Mouse (Mus musculus): Measurements from ENCODE around the gene Ccdc116. TPM values are rescaled to one million over a fixed set of nuclear protein-coding genes. Genes with fewer than 3 reads are reported as not detected.

Gene Ccdc116
- total and polyA plus RNA-seq, 3 experiments: 2.5 to 5.3 (median 4.6) TPM

- ATAC-seq (ENCODE audit: extremely low read depth, insufficient number of reproducible peaks, low FRiP score, poor library complexity, severe bottlenecking) (peak; percentile 86), DNase-seq (ENCODE audit: low spot score) (peak; percentile 83)
- TF ChIP-seq CTCF (IDR thresholded peaks at IDR 0.05; ENCODE audit: low read depth, low read length): no peak
- TF ChIP-seq POLR2AphosphoS5 (IDR thresholded peaks at IDR 0.05; ENCODE audit: insufficient replicate concordance, low read depth, low read length): no peak
- no peak for TF ChIP-seq TAL1 (conservative IDR thresholded peaks at IDR 0.05; ENCODE audit: low read depth, low read length)
- TF ChIP-seq GATA2 (IDR thresholded peaks at IDR 0.05; ENCODE audit: borderline replicate concordance, low read depth, low read length): no peak
- no peak for TF ChIP-seq GATA1 (IDR thresholded peaks at IDR 0.05; ENCODE audit: borderline replicate concordance, low read length)
- peaks cover 12% of the 10 kb centered on the region for H3K27me3 ChIP-seq (ENCODE audit: insufficient read depth, low read length)
- H3K36me3 ChIP-seq (replicated peaks): peaks cover 44% of the 10 kb centered on the region
- H3K9me3 ChIP-seq (replicated peaks): no peaks in the 10 kb centered on the region
- H3K4me1 ChIP-seq (ENCODE audit: insufficient read depth, low read depth, low read length): peaks cover 14% of the 10 kb centered on the region
- peak within 1 kb of the TSS; percentile 68 for H3K4me3 ChIP-seq (ENCODE audit: low read depth, low read length)
These were observed 22.0 kb downstream of the Ccdc116 start, which contains the start of gene 2610318N02Rik for GRCm38 (mm10) chr16:17124871-17125520. Gene 2610318N02Rik, minus strand, starts transcription at chr16:17125167.

- Histone ChIP-seq H3K4me1 (ENCODE audit: insufficient read depth, low read depth, low read length) (peaks cover 14% of the 10 kb centered on the region), H3K36me3 (replicated peaks) (peaks cover 44% of the 10 kb centered on the region), H3K9me3 (replicated peaks) (no peaks in the 10 kb centered on the region), H3K27me3 (ENCODE audit: insufficient read depth, low read length) (peaks cover 12% of the 10 kb centered on the region), H3K4me3 (ENCODE audit: low read depth, low read length) (peak overlapping the region; percentile 68)
- TF ChIP-seq CTCF (IDR thresholded peaks at IDR 0.05; ENCODE audit: low read depth, low read length) (no peak), GATA1 (IDR thresholded peaks at IDR 0.05; ENCODE audit: borderline replicate concordance, low read length) (no peak), POLR2AphosphoS5 (IDR thresholded peaks at IDR 0.05; ENCODE audit: insufficient replicate concordance, low read depth, low read length) (no peak), GATA2 (IDR thresholded peaks at IDR 0.05; ENCODE audit: borderline replicate concordance, low read depth, low read length) (no peak), TAL1 (conservative IDR thresholded peaks at IDR 0.05; ENCODE audit: low read depth, low read length) (no peak)
- ATAC-seq (ENCODE audit: extremely low read depth, insufficient number of reproducible peaks, low FRiP score, poor library complexity, severe bottlenecking) (no peak), DNase-seq (ENCODE audit: low spot score) (peak; percentile 9)
These were observed 22.7 kb downstream of the Ccdc116 start for GRCm38 (mm10) chr16:17124119-17124870.

DNA sequence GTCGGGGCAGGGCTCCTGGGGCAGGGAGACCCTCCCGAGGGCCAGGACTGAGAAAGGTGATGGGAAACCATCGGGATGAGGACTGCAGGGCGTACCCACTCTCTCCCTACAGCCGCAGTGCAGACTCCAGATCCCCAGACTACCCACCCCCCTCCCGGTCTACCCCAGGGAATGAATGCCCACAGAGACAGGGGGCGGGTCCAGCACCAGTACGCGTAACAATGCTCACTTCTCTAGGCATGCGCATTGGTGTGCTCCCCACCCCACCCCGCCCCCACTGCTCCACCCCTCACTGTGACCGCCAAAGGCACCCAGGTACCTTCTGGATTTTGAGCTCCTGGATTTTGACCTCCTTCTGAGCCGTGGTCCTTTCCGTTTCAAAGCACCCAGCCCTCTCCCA is 25.5 kb downstream of the Ccdc116 start:
- Histone ChIP-seq H3K27me3 (ENCODE audit: insufficient read depth, low read length) (peaks cover 17% of the 10 kb centered on the region), H3K4me3 (ENCODE audit: low read depth, low read length) (no peak overlapping the region), H3K4me1 (ENCODE audit: insufficient read depth, low read depth, low read length) (peaks cover 16% of the 10 kb centered on the region), H3K36me3 (replicated peaks) (peaks cover 68% of the 10 kb centered on the region), H3K9me3 (replicated peaks) (no peaks in the 10 kb centered on the region)
- no peak for TF ChIP-seq CTCF (IDR thresholded peaks at IDR 0.05; ENCODE audit: low read depth, low read length)
- TF ChIP-seq TAL1 (conservative IDR thresholded peaks at IDR 0.05; ENCODE audit: low read depth, low read length): no peak
- no peak for TF ChIP-seq POLR2AphosphoS5 (IDR thresholded peaks at IDR 0.05; ENCODE audit: insufficient replicate concordance, low read depth, low read length)
- TF ChIP-seq GATA2 (IDR thresholded peaks at IDR 0.05; ENCODE audit: borderline replicate concordance, low read depth, low read length): no peak
- no peak for TF ChIP-seq GATA1 (IDR thresholded peaks at IDR 0.05; ENCODE audit: borderline replicate concordance, low read length)
- no peak for DNase-seq (ENCODE audit: low spot score)
- ATAC-seq (ENCODE audit: extremely low read depth, insufficient number of reproducible peaks, low FRiP score, poor library complexity, severe bottlenecking): no peak

- peaks cover 83% of the 10 kb centered on the region for H3K36me3 ChIP-seq (replicated peaks)
- H3K4me1 ChIP-seq (ENCODE audit: insufficient read depth, low read depth, low read length): peaks cover 2% of the 10 kb centered on the region; the same call in 1 of the 2 replicates
- ATAC-seq (ENCODE audit: extremely low read depth, insufficient number of reproducible peaks, low FRiP score, poor library complexity, severe bottlenecking): no peak
- TF ChIP-seq CTCF (IDR thresholded peaks at IDR 0.05; ENCODE audit: low read depth, low read length): no peak
- no peak for TF ChIP-seq POLR2AphosphoS5 (IDR thresholded peaks at IDR 0.05; ENCODE audit: insufficient replicate concordance, low read depth, low read length)
- no peak for TF ChIP-seq GATA2 (IDR thresholded peaks at IDR 0.05; ENCODE audit: borderline replicate concordance, low read depth, low read length)
- no peak for TF ChIP-seq TAL1 (conservative IDR thresholded peaks at IDR 0.05; ENCODE audit: low read depth, low read length)
- TF ChIP-seq GATA1 (IDR thresholded peaks at IDR 0.05; ENCODE audit: borderline replicate concordance, low read length): no peak
- H3K4me3 ChIP-seq (ENCODE audit: low read depth, low read length): no peak overlapping the region
- no peaks in the 10 kb centered on the region for H3K9me3 ChIP-seq (replicated peaks)
- H3K27me3 ChIP-seq (ENCODE audit: insufficient read depth, low read length): peaks cover 8% of the 10 kb centered on the region
- no peak for DNase-seq (ENCODE audit: low spot score)
These were observed 29.7 kb downstream of the Ccdc116 start for GRCm38 (mm10) chr16:17117309-17117799.

DNA sequence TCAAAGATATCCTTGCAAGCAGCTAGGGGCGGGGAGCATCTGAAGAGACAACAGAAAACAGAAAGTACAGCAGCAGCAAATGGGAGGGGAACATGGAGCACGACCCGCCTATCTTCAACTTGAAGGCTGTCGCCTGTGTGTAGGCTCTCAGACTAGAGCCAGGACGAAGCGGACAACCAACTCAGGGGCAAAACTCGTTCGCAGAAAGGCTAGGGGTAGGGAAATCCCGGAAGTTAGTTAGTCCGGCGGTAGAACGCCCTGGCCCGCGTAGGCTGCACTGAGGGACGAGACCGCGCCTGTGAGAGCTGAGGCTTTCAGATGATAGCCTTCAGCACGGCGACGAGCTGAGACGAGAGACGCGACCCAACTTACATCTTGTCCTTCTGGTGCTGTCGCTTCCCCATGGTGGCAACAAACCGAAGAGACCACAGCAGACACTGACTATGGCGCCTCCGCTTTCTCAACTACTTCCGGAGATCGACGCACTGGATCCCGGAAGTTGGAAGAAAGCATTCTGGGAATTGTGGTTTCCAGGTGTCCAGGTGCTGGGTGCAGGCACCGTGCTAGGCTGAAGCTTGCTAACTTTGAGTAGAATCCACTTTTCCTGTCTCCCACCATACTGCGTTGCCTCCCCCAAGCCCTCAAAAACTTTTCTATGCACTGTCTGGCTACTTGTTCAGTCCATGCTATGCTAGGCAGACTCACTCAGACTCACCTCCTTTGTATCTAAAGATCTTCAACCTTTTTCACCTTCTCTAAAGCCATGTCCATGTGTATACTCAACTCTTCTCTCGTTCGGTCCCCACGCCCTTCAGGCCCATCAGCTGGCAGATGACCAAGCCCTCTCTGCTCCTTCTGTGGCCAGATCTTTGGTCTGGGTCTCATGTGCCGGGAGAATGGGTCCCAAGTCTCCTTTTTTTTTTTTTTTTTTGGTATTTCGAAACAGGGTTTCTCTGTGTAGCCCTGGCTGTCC is 36.0 kb downstream of the Ccdc116 start, which contains the start of gene Ppil2:
Gene Ppil2, minus strand, starts transcription at position 487 of the 973 bp plus-strand sequence.
- peak; percentile 70 for DNase-seq (ENCODE audit: low spot score)
- peaks cover 21% of the 10 kb centered on the region for H3K4me1 ChIP-seq (ENCODE audit: insufficient read depth, low read depth, low read length)
- H3K9me3 ChIP-seq (replicated peaks): no peaks in the 10 kb centered on the region
- peak; percentile 79 for ATAC-seq (ENCODE audit: extremely low read depth, insufficient number of reproducible peaks, low FRiP score, poor library complexity, severe bottlenecking)
- TF ChIP-seq CTCF (IDR thresholded peaks at IDR 0.05; ENCODE audit: low read depth, low read length) (no peak), GATA1 (IDR thresholded peaks at IDR 0.05; ENCODE audit: borderline replicate concordance, low read length) (no peak), POLR2AphosphoS5 (IDR thresholded peaks at IDR 0.05; ENCODE audit: insufficient replicate concordance, low read depth, low read length) (no peak), GATA2 (IDR thresholded peaks at IDR 0.05; ENCODE audit: borderline replicate concordance, low read depth, low read length) (no peak), TAL1 (conservative IDR thresholded peaks at IDR 0.05; ENCODE audit: low read depth, low read length) (no peak)
- H3K4me3 ChIP-seq (ENCODE audit: low read depth, low read length): peak within 1 kb of the TSS; percentile 96
- no peaks in the 10 kb centered on the region for H3K27me3 ChIP-seq (ENCODE audit: insufficient read depth, low read length)
- H3K36me3 ChIP-seq (replicated peaks): peaks cover 57% of the 10 kb centered on the region
